Mouse (Mus musculus): ENCODE results near the gene Nfe2l2.

- TF ChIP-seq CTCF (IDR thresholded peaks at IDR 0.05; ENCODE audit: control insufficient read depth, insufficient read depth, insufficient read length), result no peak
- no peak for TF ChIP-seq MAX (IDR thresholded peaks at IDR 0.05)
Observed at GRCm38 (mm10) chr2:75676567-75676966, 27.9 kb downstream of the Nfe2l2 start.
